Mouse (Mus musculus): ENCODE data around the gene Odf3l1. TPM values are rescaled to one million over a fixed set of nuclear protein-coding genes. Genes with fewer than 3 reads are reported as not detected.
"Not testable (repeated sequence)": the region's sequence is repeated elsewhere in the genome, so short reads cannot be mapped to it uniquely, and the experiment has no call there.

Gene Odf3l1
- not detected in 2 replicates for total RNA-seq (2017)

- no peak for ATAC-seq (replicated peaks in 1 of 2; ENCODE audit: insufficient read depth in 1 of 2, low FRiP score in 2 of 2, low TSS enrichment in 1 of 2, low read depth in 1 of 2, poor library complexity in 2 of 2, severe bottlenecking in 2 of 2)
These were observed at the start of gene Odf3l1 for GRCm38 (mm10) chr9:56864216-56864729. Gene Odf3l1 (minus strand): TSS chr9:56864679.

- ATAC-seq (replicated peaks in 1 of 2; ENCODE audit: insufficient read depth in 1 of 2, low FRiP score in 2 of 2, low TSS enrichment in 1 of 2, low read depth in 1 of 2, poor library complexity in 2 of 2, severe bottlenecking in 2 of 2) = no peak
These were observed 49.5 kb upstream of the Odf3l1 start for GRCm38 (mm10) chr9:56913991-56914390.

GRCm38 (mm10) chr9:56911017-56911416 lies 46.5 kb upstream of the Odf3l1 start:
- no peak for ATAC-seq (replicated peaks in 1 of 2; ENCODE audit: insufficient read depth in 1 of 2, low FRiP score in 2 of 2, low TSS enrichment in 1 of 2, low read depth in 1 of 2, poor library complexity in 2 of 2, severe bottlenecking in 2 of 2)

- ATAC-seq (replicated peaks in 1 of 2; ENCODE audit: insufficient read depth in 1 of 2, low FRiP score in 2 of 2, low TSS enrichment in 1 of 2, low read depth in 1 of 2, poor library complexity in 2 of 2, severe bottlenecking in 2 of 2) = not testable (repeated sequence)
These were observed 45.5 kb upstream of the Odf3l1 start for GRCm38 (mm10) chr9:56909991-56910390.

GRCm38 (mm10) chr9:56907549-56907948 lies 43.1 kb upstream of the Odf3l1 start:
- ATAC-seq (replicated peaks in 1 of 2; ENCODE audit: insufficient read depth in 1 of 2, low FRiP score in 2 of 2, low TSS enrichment in 1 of 2, low read depth in 1 of 2, poor library complexity in 2 of 2, severe bottlenecking in 2 of 2) = no peak

- no peak for ATAC-seq (replicated peaks in 1 of 2; ENCODE audit: insufficient read depth in 1 of 2, low FRiP score in 2 of 2, low TSS enrichment in 1 of 2, low read depth in 1 of 2, poor library complexity in 2 of 2, severe bottlenecking in 2 of 2)
These were observed 39.2 kb upstream of the Odf3l1 start for GRCm38 (mm10) chr9:56903662-56904061.

GRCm38 (mm10) chr9:56901187-56901586 lies 36.7 kb upstream of the Odf3l1 start:
- peak; percentile 46 to 61; a peak in 3 of 4 replicates for ATAC-seq (replicated peaks in 1 of 2; ENCODE audit: insufficient read depth in 1 of 2, low FRiP score in 2 of 2, low TSS enrichment in 1 of 2, low read depth in 1 of 2, poor library complexity in 2 of 2, severe bottlenecking in 2 of 2)

GRCm38 (mm10) chr9:56900571-56900970 lies 36.1 kb upstream of the Odf3l1 start:
- peak; percentile 43 to 57; a peak in 2 of 4 replicates for ATAC-seq (replicated peaks in 1 of 2; ENCODE audit: insufficient read depth in 1 of 2, low FRiP score in 2 of 2, low TSS enrichment in 1 of 2, low read depth in 1 of 2, poor library complexity in 2 of 2, severe bottlenecking in 2 of 2)

GRCm38 (mm10) chr9:56900060-56900459 lies 35.6 kb upstream of the Odf3l1 start:
- ATAC-seq (replicated peaks in 1 of 2; ENCODE audit: insufficient read depth in 1 of 2, low FRiP score in 2 of 2, low TSS enrichment in 1 of 2, low read depth in 1 of 2, poor library complexity in 2 of 2, severe bottlenecking in 2 of 2) = no peak

- ATAC-seq (replicated peaks in 1 of 2; ENCODE audit: insufficient read depth in 1 of 2, low FRiP score in 2 of 2, low TSS enrichment in 1 of 2, low read depth in 1 of 2, poor library complexity in 2 of 2, severe bottlenecking in 2 of 2) = no peak
These were observed 34.9 kb upstream of the Odf3l1 start for GRCm38 (mm10) chr9:56899409-56899808.

- ATAC-seq (replicated peaks in 1 of 2; ENCODE audit: insufficient read depth in 1 of 2, low FRiP score in 2 of 2, low TSS enrichment in 1 of 2, low read depth in 1 of 2, poor library complexity in 2 of 2, severe bottlenecking in 2 of 2) = no peak
These were observed 32.3 kb upstream of the Odf3l1 start for GRCm38 (mm10) chr9:56896779-56897178.

- no peak; a peak in 1 of 4 replicates for ATAC-seq (replicated peaks in 1 of 2; ENCODE audit: insufficient read depth in 1 of 2, low FRiP score in 2 of 2, low TSS enrichment in 1 of 2, low read depth in 1 of 2, poor library complexity in 2 of 2, severe bottlenecking in 2 of 2)
These were observed 29.5 kb upstream of the Odf3l1 start for GRCm38 (mm10) chr9:56894006-56894405.

GRCm38 (mm10) chr9:56893313-56893712 lies 28.8 kb upstream of the Odf3l1 start:
- no peak for ATAC-seq (replicated peaks in 1 of 2; ENCODE audit: insufficient read depth in 1 of 2, low FRiP score in 2 of 2, low TSS enrichment in 1 of 2, low read depth in 1 of 2, poor library complexity in 2 of 2, severe bottlenecking in 2 of 2)

GRCm38 (mm10) chr9:56892111-56892510 lies 27.6 kb upstream of the Odf3l1 start:
- no peak for ATAC-seq (replicated peaks in 1 of 2; ENCODE audit: insufficient read depth in 1 of 2, low FRiP score in 2 of 2, low TSS enrichment in 1 of 2, low read depth in 1 of 2, poor library complexity in 2 of 2, severe bottlenecking in 2 of 2)

- ATAC-seq (replicated peaks in 1 of 2; ENCODE audit: insufficient read depth in 1 of 2, low FRiP score in 2 of 2, low TSS enrichment in 1 of 2, low read depth in 1 of 2, poor library complexity in 2 of 2, severe bottlenecking in 2 of 2) = peak; percentile 58 to 74
These were observed 27.1 kb upstream of the Odf3l1 start for GRCm38 (mm10) chr9:56891517-56892011.

- no peak for ATAC-seq (replicated peaks in 1 of 2; ENCODE audit: insufficient read depth in 1 of 2, low FRiP score in 2 of 2, low TSS enrichment in 1 of 2, low read depth in 1 of 2, poor library complexity in 2 of 2, severe bottlenecking in 2 of 2)
These were observed 26.2 kb upstream of the Odf3l1 start for GRCm38 (mm10) chr9:56890522-56891250.

GRCm38 (mm10) chr9:56889817-56890216 lies 25.3 kb upstream of the Odf3l1 start:
- peak; percentile 50 to 61; a peak in 3 of 4 replicates for ATAC-seq (replicated peaks in 1 of 2; ENCODE audit: insufficient read depth in 1 of 2, low FRiP score in 2 of 2, low TSS enrichment in 1 of 2, low read depth in 1 of 2, poor library complexity in 2 of 2, severe bottlenecking in 2 of 2)

- ATAC-seq (replicated peaks in 1 of 2; ENCODE audit: insufficient read depth in 1 of 2, low FRiP score in 2 of 2, low TSS enrichment in 1 of 2, low read depth in 1 of 2, poor library complexity in 2 of 2, severe bottlenecking in 2 of 2) = no peak
These were observed 23.1 kb upstream of the Odf3l1 start for GRCm38 (mm10) chr9:56887581-56887980.

- no peak for ATAC-seq (replicated peaks in 1 of 2; ENCODE audit: insufficient read depth in 1 of 2, low FRiP score in 2 of 2, low TSS enrichment in 1 of 2, low read depth in 1 of 2, poor library complexity in 2 of 2, severe bottlenecking in 2 of 2)
These were observed 22.1 kb upstream of the Odf3l1 start for GRCm38 (mm10) chr9:56886601-56887000.
